Mouse (Mus musculus) T-helper 17 cell (primary cell): ENCODE results near the gene Chit1.

Source experiments
- in situ Hi-C, 2 experiments: fragments of 300-600 bp; cut with MboI, MseI; formaldehyde crosslinking; loops; 1 replicate in 1 of 2; 2 replicates in 1 of 2; pipeline ENCODE4 v1.15.1; 2025; ENCODE audit warnings: high pct_unique_total_duplicates in 2 of 2

The Chit1 gene

DNA sequence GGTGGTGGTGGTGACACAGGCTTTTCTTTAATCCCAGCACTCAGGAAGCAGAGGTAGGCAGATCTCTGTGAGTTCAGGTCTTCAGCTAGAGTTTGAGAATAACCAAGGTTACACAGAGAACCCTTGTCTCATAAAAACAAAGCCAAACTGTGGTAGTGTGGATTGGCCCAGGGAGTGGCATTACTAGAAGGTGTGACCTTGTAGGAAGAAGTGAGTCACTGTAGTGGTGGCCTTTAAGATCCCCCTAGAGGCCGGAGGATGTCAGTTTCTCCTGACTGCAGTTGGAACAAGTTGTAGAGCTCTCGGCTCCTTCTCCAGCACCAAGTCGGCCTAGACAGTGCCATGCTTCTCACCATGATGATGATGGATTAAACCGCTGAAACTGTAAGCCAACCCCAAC lies at the start of gene Chit1:
Chit1 (plus strand) TSS at position 264 of the 400 bp plus-strand sequence.
- in situ Hi-C loops, result loop anchor here in 1 of 2 experiments (10.0 kb wide), 1 partner anchor 726 kb away; no protein-coding TSS in a partner anchor

DNA sequence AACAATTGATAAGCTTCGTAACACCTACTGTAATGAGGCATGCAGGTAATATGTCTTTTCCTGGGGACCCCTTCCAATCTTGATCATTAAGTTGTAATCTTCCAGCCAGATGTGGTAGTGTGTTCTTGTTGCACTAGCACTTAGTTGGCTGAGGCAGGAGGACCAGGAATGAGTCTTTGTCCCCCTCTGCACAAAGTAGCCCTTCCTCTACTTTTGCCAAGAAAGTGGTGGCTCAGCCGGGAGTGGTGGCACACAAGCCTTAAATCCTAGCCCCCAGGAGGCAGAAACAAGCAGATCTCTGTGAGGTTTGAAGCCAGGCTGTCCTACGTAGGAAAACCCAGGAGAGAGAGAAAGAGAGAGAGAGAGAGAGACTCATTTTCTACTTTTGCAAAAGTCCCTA lies 49.1 kb upstream of the Chit1 start:
- in situ Hi-C loops, result loop anchor here in 1 of 2 experiments (5.0 kb wide), 2 partner anchors 1070 to 1690 kb away; partner anchors contain the start of gene Ptpn7

GRCm38 (mm10) chr1:134062411-134063085 lies 48.5 kb upstream of the Chit1 start:
- in situ Hi-C loops, result loop anchor here in 1 of 2 experiments (5.0 kb wide), 2 partner anchors 1070 to 1690 kb away; partner anchors contain the start of gene Ptpn7

DNA sequence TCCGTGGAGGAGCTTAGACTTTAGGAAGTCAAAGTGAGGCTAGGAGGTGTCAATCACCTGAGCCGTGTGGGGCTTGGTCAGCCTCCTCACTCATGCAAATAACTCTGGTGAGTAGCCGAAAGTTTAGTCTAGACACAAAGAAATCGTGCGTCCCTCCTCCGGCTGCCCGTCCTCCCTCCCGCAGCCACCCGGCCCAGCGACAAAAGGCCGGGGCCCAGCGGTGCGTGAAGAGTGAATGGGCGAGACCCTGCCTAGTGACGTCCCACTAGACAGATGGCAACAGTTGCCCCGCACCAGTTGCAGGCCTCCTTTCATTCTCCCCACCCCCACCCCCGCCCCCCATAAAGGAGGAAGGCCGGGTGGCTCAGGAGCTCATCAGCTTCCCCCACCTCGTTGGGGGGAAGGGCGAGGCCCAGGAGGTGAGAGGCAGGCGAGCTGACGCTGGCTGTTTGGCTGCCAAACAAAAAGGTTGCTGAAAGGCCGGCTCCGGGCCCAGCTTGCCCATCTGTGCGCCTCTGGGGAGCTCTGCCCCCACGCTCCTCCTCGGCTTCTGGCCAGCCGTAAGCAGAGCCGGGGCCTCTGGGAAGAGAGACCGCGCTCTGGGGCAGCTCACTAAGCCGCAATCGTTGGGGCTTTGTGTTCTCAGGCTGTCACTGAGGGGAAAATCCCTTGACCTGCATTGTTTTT lies 47.8 kb upstream of the Chit1 start:
- in situ Hi-C loops, result loop anchor here in 1 of 2 experiments (5.0 kb wide), 2 partner anchors 1069 to 1689 kb away; partner anchors contain the start of gene Ptpn7

DNA sequence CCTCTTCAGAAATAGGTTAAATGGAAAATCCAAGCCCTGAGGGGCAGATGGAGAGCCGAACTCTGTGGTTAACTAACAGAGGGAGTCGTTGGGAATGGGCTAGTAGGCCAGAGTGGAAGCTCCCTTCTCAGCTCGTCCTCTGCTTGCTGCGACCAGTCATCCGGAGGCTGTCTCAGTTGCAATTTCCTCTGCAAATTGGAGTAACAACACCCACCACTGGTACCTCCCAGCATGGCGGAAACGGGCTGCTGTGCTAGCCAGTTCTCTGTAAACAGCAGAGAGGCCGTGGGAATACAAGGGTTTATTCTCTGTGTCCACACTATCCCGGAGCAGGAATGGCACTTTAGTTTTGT lies 47.3 kb upstream of the Chit1 start:
- in situ Hi-C loops, result loop anchor here in 1 of 2 experiments (5.0 kb wide), 2 partner anchors 1069 to 1689 kb away; partner anchors contain the start of gene Ptpn7

DNA sequence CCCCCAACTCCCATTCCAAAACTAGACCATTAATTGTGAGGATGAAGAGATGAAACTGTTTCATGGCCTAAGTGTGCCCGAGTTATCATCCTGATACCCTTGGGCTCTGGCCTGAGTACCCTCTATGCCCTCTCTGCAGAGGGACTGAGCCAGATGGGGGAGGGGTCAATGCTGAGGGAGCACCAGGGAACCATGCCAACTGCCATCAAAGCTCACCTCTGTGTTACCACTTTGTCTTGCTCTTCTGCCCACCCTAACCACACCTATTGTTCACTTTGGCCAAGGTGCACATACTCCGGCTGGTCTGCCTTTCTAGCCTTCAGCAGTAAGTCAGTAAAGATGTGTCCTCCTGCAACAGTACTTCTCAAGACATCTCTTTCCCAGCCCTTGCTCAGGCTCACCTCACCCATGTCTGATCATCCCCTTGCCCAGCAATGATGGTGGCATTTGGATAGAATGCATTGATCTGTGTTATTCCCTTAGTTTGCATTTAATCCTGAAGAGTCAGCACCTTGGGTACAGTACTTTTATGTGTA lies 46.7 kb upstream of the Chit1 start:
- in situ Hi-C loops, result loop anchor here in 1 of 2 experiments (5.0 kb wide), 2 partner anchors 1068 to 1688 kb away; partner anchors contain the start of gene Ptpn7

DNA sequence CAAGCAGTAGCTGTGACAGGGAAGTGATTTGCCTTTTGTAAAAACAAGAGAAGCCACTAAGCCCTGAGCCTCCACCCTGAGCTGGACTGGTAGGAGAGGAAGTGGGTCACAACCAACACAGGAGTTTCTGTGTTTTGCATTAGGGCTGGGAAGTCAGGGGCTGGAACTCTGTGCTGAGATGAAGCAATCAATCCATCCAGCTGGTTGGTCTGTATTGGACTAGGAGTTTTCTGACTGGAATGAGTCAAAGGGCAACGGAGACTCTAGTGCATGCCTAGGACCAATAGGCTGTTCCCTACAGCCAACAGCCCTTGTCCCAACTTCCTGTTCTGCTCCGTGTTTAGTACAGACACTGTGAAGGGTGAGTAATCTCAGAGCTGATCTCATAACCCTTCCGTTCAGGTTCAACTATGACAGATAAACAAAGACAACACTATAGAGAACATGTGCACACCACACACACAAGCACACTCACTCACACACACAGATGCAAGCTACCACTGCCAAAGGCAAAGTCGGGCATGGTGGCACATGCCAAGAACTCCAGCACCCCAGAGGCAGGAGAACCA lies 45.7 kb upstream of the Chit1 start:
- in situ Hi-C loops, result no loop called here

DNA sequence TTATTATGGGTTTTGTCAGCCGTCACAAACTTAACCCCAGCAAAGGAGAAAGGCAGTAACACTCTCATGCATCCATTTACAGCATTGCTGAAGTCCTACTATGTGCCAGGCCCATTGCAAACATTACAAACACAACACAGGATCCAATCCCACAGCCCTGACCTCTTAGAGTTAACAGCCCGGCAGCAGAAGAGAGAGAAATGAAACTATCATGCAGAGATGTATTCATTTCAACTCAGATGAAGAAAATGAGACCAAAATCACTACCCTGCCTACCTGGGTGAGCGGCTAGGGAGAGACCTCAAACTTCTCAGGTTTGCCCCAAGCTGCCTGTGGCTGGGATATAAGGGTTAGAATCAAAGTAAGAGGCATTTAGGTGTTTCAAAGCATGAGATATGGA lies 44.5 kb upstream of the Chit1 start:
- in situ Hi-C loops, result no loop called here

DNA sequence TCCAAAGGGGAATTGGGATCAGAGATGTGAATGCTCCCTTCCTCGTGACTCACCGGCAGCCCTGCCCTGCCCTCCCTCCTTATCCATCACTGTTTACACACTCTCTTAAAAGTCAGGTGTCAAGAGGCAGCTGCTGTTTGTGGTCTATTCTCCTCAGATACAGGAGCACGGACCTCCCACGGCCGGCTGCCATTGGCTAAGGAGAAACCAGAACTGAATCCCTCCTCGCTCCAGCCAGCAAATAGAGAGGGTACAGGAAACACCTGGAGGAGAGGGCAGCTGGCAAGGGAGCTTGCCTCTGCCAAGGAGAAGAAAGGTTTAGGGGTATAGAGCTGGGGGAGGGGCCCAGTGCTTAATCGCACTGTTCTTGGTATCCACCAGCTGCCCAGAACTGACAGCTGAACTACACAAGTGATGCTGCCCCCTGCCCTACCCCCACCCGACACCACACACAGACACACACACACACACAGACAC lies 43.9 kb upstream of the Chit1 start:
- in situ Hi-C loops, result no loop called here

DNA sequence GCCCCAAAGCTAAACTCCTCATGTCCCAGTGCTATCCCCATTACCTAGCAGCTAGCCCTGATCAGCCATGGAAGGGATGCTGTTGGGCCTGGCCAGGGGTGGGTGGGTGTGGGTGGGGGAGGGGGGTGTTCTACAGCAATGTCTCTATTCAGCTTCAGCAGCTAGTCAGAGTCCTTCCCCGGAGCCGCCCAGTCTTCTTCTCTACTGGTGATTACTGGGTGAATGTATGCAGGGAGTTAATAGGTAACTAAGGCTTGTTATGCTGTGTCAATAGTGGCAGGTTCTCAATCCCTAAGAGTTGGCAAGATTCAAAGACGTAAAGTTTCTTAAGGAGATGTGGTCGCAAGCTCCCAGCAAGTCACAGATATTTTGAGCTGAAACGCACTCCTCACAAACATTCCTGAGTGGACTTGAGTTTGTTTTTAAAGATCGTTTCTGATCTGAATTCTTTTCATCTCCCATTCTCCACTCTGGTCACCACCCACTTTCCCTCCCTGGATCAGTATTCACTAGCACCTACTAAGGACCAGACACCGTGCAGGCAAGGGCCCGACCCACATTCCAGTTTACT lies 40.9 kb upstream of the Chit1 start:
- in situ Hi-C loops, result loop anchor here in 1 of 2 experiments (10.0 kb wide), 1 partner anchor 1065 kb away; the partner anchor contains the start of gene Ptpn7

DNA sequence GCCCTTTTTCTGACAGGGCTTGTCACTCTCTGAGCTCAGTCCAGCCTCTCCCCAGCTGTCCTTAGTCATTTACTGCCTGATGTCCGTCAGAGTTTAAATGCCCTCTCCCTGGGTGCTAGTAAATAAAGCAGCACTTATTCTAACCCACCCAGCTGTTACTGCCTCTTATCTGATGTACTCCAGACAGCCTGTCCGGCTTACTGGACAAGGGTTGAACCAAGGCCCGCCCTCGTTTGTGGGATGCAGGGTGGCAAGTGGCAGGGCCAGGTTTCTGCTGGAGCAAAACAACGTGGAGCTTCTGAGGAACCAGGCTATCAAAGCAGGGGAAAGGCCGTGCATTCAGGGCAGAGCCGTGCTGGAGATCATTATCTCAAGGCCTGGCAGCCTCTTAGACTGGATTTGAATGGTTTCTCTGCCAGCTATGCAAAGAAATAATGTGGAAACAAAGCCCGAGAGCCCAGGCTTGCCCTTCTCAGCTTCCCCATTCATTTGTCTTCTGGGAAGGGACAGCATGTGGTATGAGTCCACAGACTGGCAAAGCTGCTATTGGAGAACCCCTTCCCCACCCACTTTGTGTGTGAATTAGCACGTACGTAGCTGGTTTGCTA lies 39.5 kb upstream of the Chit1 start:
- in situ Hi-C loops, result loop anchor here in 1 of 2 experiments (10.0 kb wide), 1 partner anchor 1063 kb away; the partner anchor contains the start of gene Ptpn7

DNA sequence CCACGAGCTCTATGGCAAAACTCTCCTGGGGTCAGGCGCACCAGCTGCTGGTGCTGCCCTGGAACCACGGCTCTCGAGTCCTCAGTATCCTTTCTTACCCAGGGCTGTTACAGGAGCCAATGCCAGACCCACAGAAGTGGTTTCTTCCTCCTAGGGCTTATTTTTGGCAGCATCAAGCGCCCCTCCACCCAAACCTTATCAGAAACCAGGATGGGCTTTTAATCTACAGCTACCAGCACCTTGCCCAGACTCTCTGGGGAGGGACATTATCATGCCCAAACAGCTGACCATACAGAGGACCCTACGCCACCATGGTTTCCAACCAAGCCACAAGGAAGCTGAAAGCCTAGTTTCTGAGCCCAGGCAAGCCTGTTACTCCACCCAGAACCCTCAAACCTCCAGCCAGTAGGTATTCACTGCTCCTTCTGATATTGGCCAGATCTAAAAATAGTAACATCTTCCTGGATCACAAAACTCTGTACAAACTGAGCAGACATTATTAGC lies 37.9 kb upstream of the Chit1 start:
- in situ Hi-C loops, result loop anchor here in 1 of 2 experiments (10.0 kb wide), 1 partner anchor 1062 kb away; the partner anchor contains the start of gene Ptpn7

DNA sequence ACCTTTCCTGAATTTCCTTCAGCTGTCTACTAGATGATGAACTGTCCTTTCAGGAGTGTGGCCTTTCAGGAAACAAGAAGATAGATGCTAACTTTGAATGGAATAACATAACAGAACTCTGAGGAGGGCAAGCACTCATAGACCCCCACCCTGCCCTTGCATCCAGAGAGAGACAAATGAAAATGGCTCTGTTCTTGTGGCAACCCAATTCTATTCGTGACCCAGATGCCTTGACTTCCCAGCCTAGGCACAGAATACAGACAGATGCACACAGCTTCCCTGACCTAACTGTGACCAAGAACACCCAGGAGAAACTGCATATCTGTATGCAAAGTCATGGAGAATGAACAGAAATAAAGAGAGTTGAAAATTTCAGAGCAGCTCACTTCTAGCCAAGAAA lies 37.4 kb upstream of the Chit1 start:
- in situ Hi-C loops, result loop anchor here in 1 of 2 experiments (10.0 kb wide), 1 partner anchor 1061 kb away; the partner anchor contains the start of gene Ptpn7

DNA sequence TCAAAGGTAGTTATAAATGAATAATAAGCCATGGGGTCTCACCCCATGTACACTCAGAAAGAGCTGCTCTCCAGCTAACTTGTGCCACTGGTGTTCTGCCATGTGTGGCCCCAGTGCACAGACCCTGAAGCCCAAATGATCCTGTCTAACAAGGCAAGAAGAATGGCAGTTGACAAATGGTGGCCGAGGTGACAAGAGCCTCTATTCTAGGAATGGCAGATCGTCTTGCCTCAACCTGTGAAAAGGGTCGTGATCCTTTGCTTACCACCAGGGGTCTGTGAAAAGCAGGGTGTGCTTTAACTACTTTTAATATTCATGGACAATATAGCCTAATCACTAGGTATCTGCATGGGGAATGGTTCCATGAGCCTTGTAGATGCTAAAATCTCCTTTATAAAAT lies 36.9 kb upstream of the Chit1 start:
- in situ Hi-C loops, result loop anchor here in 1 of 2 experiments (10.0 kb wide), 1 partner anchor 1061 kb away; the partner anchor contains the start of gene Ptpn7

GRCm38 (mm10) chr1:134074606-134075005 lies 36.4 kb upstream of the Chit1 start:
- in situ Hi-C loops, result loop anchor here in 1 of 2 experiments (10.0 kb wide), 1 partner anchor 1060 kb away; the partner anchor contains the start of gene Ptpn7

DNA sequence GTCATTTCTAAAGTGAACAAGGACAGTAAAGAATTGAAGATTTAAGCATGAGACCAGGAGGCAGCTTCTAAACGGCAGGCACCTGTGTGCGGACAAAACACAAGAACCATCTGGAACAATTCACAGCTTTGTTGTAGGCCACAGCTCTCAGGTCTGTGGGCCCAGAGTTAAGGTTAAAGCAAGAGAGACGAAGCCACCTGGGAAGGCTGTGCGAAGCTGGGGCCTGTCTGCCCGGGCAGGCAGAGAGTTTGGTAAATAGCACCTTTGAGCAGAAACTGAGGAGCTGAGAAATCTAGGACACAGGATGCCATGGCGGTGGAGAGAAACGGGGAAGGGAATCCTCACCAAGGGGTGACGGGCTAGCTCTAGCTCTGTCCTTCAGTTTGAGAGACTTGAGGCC lies 35.5 kb upstream of the Chit1 start:
- in situ Hi-C loops, result loop anchor here in 1 of 2 experiments (10.0 kb wide), 1 partner anchor 1059 kb away; the partner anchor contains the start of gene Ptpn7

- in situ Hi-C loops, result loop anchor here in 1 of 2 experiments (10.0 kb wide), 1 partner anchor 1058 kb away; the partner anchor contains the start of gene Ptpn7
Measured at GRCm38 (mm10) chr1:134076789-134077188, 34.3 kb upstream of the Chit1 start.

GRCm38 (mm10) chr1:134077389-134078060 lies 33.5 kb upstream of the Chit1 start:
- in situ Hi-C loops, result loop anchor here in 1 of 2 experiments (10.0 kb wide), 1 partner anchor 1057 kb away; the partner anchor contains the start of gene Ptpn7
